Mouse (Mus musculus): ENCODE data around the gene Tmem191c.
"Not testable (repeated sequence)": the region's sequence is repeated elsewhere in the genome, so short reads cannot be mapped to it uniquely, and the experiment has no call there.

Tmem191c gene

DNA sequence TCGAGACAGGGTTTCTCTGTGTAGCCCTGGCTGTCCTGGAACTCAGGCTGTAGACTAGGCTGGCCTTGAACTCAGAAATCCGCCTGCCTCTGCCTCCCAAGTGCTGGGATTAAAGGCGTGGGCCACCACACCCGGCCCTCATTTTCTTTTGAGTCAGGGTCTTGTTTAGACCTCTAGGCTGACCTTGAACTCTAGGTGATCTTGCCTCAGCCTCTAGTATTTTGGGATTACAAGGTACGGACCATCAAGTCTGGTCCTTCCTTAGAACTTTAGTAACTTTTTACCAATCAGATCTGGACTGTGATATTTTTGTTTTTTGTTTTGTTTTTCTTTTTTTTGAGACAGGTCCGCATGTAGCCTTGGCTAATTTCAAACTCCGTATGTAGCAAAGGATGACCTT is at the start of gene Tmem191c:
Tmem191c (plus strand) TSS at position 357 of the 400 bp plus-strand sequence.
- no peak for DNase-seq

DNA sequence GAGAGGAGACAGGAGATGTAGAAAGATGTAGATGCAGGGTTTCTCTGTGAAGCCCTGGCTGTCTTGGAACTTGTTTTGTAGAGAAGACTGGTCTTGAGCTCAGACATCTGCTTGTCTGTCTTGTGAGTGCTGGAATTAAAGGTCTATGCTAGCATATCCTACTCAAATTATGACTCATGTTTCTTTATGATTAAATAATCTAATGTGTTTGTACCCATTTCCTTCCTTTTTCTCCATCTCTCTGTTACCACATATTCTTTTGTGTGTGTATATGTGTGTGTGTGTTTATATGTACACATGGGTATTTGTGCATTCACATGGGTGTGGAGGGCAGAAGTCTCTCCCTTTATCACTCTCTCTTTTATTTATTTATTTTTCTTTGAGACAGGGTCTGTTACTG is 49.4 kb upstream of the Tmem191c start:
- DNase-seq = no peak

DNA sequence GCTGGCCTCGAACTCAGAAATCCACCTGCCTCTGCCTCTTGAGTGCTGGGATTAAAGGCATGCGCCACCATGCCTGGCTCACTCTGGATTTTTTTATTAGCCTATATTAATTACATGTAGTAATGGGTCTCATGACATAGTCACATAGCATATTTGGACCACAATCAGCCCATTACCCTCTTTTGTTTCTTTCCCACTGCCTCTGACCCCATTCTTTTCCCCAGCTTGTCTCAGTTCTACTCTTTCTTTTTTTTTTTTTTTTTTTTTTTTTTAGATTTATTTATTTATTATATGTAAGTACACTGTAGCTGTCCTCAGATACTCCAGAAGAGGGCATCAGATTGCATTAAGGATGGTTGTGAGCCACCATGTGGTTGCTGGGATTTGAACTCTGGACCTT is 44.4 kb upstream of the Tmem191c start:
- DNase-seq = not testable (repeated sequence)

DNA sequence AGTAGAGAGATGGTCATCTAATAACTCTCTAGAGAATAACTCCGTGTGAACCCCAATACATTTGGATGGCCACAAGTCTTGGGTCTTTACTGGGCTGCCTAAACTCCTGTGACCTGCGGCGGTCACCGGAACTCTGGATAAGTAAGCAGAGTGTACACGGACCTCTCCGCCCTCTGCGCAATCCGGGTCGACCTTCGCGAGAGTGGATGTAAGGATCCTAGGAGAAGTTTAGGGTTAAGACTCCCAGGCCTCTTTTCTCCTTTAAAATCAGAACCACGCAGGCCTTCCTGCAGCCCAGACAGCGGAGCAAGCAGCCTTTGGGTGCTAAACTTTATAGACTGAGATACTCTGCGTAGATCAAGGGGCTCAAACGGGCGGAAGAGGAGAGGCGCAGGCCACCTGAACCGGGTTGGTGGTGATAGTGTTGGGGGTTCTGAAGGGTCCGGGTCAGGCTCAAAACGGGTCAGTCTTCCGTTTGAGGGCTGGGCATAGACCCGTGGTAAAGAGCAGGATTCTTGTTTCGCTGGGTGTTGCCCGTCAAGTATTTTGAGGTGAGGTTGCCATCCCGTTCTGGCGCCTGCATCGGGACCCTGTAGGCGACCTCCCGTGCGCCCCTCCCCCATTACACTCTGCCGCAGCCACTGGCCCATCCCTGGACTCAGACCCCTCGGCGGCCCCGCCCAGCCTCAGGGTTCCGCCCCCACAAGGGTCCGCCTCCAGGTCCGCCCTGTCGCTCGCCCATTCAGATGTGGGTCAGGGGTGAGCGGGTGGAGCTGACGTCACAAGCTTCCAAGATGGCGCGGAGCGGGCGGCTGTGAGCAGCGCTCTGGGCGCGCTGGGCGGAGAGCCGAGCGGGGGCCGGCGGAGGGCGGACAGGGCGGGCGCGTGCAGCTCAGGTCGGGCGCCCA is 42.8 kb upstream of the Tmem191c start, which contains the start of gene Hic2:
Hic2 (plus strand) TSS at position 779 of the 908 bp plus-strand sequence.
- peak; percentile 90 for DNase-seq

DNA sequence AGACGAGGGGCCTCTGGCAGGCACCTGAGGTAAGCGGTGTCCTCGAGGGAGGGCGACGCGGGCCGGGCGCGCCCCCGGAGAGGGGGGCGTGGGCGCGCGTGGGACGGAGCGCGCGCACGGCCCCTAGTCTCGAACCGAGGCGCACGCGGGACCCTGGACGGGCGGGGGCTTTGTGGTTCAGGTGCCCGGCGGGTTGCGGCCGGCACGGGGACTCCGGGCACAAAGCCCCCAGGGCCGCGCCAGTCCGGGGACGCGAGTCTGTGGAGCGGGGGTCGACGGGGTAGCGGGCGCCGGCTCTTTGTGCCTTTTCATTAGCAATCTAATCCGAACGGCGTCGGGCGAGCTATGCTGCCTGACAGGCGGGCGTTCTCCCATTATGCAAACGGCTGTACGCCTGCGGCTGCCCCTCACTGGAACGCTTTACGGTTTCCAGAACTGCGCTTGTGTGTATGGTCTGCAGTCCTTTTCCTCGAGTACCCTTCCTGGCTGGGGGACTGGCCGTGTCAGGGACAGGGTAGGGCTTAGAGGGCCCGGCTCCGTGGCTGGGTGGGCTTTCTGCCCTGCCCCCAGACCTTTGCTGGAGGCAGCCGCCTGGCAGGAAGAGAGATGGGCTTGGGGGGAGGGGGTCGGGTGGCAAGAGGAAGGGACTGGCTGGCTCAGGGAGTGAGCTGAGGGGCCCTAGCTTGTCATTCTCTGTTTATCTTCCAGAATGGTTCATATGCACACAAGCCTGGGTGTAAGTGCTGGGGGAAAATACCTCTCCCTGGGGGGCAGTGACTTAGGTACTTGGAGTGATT is 42.0 kb upstream of the Tmem191c start:
- peak; percentile 73 for DNase-seq

DNA sequence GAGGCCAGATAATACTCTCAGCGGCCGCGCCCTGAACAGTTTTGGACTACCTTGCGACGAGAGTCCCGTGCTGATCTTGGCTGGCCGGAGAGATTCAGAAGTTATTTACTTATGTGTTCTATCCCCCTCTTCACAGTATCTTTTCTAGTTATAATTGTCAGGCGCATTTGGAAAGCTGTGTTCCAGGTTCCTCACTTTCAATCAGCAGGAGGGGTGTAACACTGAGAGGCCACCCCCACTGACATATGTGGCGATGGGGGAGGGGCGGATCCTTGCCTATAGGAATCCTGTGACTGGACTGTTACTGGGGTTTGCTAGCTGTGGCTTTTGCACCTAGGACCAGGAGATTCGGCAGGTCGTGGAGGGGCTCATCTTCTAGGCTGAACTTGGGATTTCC is 41.4 kb upstream of the Tmem191c start:
- peak; percentile 65 for DNase-seq

DNA sequence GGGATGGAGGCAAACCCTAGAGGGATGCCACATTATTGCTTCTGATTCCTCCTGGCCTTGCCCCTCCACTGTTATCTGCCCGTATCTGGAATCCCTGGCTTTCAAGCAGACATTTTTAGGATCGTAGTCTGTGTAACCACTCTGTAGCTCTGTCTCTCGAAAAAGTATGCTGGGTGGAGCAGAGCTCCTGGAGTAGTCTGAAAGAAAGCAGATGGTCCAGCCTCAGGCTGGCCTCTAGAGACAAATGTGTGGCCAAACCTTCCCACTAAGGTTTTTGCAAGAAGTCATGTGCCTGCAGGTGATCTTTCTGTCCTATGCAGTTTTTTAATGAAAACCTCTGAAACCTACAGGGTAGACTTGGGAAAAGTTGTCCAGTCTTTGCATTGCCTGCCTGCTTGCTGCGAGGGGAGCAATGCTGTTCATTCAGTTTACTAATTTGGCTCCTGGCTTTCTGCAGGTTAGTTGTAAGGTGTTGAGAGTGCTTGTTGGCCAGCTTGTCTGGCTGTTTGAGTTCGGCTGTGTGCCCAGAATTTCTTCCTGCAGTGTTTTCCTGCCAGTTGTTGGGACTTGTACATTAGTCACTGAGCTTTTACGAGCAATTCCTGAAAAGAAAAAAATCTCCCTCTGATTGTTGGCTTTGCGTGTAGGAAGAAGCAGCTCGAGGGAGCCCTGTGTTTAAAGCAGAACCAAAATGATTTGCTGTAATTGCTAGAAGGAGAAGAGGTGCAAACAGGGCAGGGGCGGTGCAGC is 40.8 kb upstream of the Tmem191c start:
- no peak for DNase-seq

DNA sequence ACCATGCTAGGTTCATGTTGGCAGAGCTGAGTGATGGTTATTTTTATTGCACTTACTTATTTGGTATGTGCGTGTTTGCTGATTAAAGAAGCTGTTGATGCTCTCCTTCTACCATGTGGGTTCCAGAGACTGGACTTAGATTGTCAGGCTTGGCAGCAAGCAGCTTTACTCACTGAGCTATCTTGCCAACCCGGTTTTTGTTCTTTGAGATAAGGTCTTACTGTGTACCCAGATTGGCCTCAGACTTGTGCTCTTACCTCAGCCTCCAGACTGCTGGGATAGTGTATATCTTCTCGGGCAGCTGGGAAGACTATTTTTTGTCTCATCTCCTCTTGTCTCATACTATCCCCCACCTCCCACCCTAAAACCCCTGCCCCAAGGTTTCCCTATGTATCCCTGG is 38.2 kb upstream of the Tmem191c start:
- no peak for DNase-seq

DNA sequence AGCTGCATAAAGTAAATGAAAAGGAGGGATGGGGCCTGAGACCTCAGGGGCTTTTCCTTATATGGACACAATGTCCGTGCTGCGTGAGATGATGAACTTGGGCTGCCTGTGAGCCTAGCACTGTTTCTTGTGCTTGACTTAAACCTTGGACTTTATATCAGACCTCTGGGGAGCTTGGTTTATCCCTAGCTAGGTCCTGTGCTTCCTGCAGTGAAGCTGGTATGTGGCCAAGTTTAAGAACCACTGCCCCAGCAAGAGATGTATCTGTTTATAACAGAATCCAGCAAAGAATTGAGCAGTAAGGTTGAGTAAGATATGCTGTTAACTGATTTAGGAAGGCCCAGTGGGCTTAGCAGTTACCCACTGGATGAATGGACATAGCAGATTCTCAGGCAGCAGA is 36.5 kb upstream of the Tmem191c start:
- no peak for DNase-seq

DNA sequence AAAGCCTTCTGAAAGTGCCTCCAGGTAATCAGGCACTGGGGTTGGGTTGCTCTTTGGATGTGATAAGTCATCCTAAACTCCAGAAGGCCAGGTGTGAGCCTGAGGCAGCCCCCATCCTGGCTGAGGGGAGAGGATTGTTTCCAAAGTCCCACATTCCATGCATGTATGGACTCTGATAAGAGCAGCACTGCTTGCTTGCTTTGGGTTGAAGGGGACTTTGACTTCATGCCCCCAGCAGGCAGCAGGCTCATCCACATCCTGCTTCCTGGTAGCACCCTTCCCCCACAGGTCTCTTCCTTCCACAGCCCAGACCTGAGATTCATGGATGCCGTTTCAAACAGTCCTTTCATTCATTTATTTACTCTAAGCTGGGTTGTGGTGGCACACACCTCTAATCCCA is 32.1 kb upstream of the Tmem191c start:
- no peak for DNase-seq

DNA sequence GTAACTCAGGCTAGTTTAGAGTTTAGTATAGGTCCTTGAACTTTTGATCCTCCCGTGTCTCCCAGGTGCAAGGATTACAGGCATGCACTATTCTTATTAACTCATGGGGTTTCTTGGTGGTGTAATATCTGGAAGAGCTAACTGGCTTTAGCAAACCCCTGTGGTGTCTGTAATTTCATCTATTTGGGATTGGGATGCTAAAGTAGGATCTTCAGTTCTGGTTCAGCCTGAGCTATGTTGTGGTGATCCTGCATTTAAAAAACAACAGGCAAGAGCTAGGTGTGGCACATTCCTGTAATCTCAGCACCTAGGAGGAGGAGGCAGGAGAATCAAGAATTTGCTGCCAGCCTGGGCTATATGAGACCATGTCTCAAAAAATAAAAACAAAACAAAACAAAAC is 30.9 kb upstream of the Tmem191c start:
- DNase-seq = no peak

DNA sequence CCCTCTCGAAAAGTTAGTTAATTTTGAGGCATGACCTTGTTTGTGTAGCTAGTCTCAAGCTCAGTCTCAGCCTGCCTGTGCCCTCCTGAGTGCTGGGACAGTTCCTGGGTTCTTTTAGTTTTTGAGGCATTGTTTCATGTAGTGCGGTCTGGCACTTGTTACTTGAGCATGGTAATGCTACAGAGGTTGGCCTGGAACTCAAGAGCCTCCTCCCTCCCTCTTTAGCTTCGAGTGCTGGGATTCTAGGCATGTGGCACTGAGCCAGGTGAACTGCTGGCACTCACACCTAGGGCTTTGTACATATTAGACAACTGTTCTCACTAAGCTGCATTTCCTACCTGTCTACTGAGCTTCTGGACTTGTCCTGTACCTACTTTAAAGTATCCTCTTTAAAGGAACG is 28.1 kb upstream of the Tmem191c start:
- no peak for DNase-seq

DNA sequence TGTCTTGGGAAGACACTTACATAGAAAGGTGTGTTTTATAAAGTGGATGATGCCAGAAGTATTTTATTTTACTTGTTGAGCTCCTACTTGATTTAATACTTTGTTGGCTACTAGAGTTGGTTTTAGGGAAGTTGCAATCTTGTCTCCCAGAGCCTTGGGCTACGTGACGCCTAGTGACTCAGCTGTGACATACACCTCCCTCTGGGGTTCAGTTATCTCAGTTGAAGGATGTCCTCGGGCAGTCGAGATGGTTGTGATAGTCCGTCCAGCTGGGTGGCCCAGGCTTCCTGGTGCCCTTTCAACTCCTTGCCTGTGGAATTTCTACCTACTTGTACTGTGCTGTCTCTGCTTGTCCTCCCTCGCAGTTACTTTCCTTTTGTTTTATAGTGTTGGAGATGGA is 26.7 kb upstream of the Tmem191c start:
- DNase-seq = no peak

DNA sequence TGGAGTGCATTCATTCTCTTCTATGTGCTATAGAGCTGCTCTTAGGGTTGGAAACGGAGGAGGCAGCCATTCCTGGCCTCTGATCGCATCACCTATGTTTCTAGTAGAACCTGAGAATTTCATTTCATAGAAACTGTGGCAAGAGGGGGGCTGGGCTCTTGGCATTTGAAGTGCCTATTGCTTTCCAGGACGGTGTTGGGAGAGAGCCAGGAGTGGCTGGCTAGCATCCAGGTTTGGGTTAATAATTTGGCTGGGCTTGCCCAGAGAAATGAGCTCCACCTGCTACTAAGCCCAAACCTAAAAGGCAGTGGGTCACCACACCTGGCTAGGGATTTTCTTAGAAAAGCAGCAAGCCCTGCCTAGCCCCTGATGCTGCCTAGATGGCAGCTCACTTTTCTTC is 24.3 kb upstream of the Tmem191c start:
- DNase-seq = no peak

DNA sequence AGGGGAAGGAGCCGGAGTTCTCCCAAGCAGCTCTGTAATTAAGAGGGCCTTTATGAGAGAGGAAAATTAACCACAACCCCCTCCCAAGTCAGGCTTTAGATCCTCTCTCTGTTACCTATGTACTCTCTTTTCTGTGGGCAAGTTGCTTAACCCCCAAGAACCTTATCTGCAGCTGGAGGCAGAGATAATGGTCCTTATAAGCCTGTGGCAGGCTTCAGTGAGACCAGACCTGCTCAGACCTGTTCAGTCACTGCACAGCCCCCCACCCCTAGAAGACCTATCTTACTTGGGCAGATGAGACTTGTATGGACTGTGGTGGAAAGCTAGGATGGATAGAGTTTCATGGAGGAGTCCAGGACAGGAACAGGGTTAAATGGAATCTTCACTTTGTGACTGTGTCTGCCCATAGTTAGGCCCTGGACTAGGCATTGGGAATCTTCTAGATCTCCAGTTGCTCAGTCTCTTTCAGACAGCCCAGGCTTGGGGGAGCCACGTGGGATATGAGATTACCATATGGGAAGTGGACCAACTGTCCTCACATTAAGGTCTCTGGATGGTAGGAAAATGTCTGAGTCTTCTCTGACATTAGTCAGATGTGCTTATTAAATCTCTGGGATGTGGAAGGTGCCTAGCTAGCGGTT is 23.7 kb upstream of the Tmem191c start:
- DNase-seq = no peak

DNA sequence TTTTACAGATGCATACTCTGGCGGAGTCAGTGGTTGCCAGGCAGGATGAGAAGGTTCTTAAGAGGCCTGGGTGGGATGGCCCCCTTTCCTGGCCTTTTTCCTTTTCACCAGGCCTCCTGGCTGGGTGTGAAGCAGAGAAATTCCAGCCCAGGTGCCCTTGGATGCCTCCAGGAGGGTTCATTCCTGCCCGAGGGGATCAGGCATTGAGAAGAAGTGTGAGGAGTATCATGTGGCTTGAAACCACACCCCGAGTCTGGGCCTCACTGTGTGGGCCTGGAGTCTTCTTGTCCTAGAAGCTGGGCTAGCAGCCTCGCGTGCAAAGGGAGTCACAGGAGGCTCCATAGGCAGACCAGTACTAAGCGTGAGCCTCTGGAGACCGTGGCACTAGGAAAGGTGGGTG is 23.0 kb upstream of the Tmem191c start:
- no peak for DNase-seq

DNA sequence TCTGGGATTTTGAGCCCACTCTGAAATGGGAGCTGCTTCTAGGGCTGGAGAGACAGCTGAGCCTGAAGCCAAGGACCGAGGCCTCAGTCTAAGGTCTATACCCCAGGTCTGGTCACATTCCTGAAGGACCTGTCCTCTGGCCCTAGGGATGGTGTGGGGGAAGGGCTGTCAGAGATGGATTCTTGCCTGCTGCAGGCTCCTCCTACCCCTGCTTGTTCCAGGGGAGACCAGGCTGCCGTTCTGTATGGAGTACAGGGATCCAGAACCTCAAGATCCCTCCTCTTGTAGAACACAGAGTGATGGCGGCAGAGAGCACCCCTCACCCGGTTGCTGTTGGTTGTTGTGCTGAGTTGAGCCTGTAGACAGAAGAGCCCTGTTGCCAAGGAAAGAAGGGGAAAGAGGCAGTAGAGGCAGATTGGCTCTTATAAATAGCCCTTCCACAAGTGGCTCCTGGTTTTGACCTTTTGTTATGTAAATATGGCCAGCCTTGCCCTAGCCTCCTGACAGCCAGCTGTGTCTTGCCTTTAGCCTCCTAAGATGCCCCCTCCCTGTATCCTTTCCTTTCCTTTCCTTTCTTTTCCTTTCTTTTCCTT is 21.8 kb upstream of the Tmem191c start:
- DNase-seq = no peak

DNA sequence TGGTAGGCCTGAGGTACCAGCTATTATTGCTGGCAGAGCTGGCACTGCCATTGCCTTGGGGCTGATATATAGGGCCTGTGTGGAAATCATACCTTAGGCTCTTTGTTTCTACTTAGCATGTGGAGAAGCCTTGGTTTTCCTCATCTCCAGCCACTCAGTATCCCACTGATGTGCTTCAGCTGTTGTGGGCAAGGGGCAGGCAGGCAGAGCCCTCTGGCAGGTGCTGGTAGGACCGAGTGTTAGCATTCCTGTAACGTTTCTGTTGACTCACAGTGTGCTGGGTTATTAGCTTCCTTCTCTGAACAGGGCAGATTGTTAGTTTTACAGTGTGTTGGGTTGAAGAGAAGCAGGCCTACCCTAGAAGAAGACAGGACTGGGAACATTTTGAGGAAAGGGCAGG is 20.6 kb upstream of the Tmem191c start:
- no peak for DNase-seq

DNA sequence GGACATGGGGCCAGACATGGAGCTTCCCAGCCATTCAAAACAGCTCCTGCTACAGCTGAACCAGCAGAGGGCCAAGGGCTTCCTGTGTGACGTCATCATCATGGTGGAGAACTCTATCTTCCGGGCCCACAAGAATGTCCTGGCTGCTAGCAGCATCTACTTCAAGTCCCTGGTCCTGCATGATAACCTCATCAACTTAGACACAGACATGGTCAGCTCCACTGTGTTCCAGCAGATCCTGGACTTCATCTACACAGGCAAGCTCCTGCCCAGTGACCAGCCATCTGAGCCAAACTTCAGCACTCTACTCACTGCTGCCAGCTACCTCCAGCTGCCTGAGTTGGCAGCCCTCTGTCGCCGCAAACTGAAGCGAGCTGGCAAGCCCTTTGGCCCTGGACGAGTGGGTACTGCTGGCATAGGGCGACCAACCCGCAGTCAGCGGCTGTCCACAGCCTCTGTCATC is 18.5 kb upstream of the Tmem191c start:
- DNase-seq = no peak

DNA sequence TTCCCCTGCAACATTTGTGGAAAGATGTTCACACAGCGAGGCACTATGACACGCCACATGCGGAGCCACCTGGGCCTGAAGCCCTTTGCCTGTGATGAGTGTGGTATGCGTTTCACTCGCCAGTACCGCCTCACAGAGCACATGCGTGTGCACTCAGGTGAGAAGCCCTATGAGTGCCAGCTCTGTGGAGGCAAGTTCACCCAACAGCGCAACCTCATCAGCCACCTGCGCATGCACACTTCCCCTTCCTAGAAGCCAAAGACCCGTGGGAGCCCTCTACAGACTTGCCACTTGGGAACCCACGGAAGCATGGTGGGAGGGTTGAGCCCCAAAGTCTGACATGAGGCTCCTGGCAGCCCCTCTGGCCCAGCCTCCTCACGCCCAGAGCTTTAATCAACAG is 17.0 kb upstream of the Tmem191c start:
- DNase-seq = no peak

DNA sequence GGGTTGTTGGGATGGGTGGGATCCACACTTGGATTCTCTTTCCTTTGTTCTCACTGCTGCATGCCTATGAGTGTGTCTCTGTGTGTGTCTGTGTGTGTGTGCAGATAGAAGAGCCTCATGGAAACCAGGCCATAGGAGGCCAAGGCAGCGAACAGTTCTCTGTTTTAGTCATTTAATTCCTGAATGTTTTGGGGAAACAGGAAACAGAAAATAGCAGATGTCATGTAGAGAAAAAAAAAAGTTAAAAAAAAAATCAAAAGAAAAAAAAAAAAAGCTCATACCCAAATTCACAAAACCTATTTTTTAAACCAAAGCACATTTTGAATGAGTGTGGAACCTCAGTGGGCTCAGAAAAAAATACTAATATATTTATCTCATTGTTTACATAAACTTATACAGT is 14.5 kb upstream of the Tmem191c start:
- DNase-seq = no peak

DNA sequence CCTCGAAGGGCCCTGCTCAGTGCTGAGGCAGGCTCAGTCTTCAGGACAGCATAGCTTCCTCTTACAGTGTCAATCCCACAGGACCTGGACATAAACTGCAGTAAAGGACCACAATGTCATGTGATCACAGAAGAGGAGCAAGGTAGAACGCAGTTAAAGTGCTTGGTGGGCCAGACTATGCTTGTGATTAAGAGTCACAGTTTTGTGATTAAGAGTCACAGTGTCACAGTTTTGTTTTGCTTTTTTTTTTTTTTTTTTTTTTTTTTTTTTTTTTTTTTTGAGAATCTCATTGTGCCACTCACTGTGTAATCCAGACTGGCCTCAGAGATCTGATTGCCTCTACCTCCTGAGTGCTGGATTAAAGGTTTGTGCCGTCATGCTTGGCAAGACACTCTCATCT is 9.8 kb upstream of the Tmem191c start:
- DNase-seq = no peak
